ENCODE assay signal across 10 mouse cellular contexts in genomic region chr9:116328201-116328600, GRCm38 (mm10).
DNase-seq lines count a peak whose midpoint lies in the region; ATAC-seq and TF ChIP-seq lines count a peak whose summit lies in the region.
"Had no signal": no experiment of that assay in that cellular context is flagged by ENCODE, and none has a peak within 500 bp of the region (broad histone marks: within the 10 kb centered on the region; RNA-seq: fewer than 3 reads in every experiment).

No protein-coding gene starts in this region.

- ATAC-seq in kidney, embryonic 16.5 days (ENCODE audit: low FRiP score, low TSS enrichment) = peak; percentile 27; the same call in 1 of the 2 replicates

- H3K27ac ChIP-seq in layer of hippocampus, adult 2 months = peak overlapping the region; percentile 41
- H3K27ac ChIP-seq in kidney, embryonic 16.5 days (ENCODE audit: low read length) = peak overlapping the region; percentile 75
- H3K27ac ChIP-seq: liver, embryonic 13.5 days had no signal

- peak; percentile 30 for DNase-seq in adrenal gland, adult 2 months
- no peak for DNase-seq in adrenal gland, postnatal 25 days
- DNase-seq in layer of hippocampus, adult 2 months (ENCODE audit: low spot score in 2 of 2) = no peak
- DNase-seq in layer of hippocampus, adult 9-10 months (ENCODE audit: low spot score) = no peak
- peak; percentile 46 for DNase-seq in heart, adult 8-10 months (ENCODE audit: low spot score)
- DNase-seq in right cerebral cortex, postnatal 36 days (ENCODE audit: low spot score in 2 of 2) = no peak
- DNase-seq in spleen, postnatal 36 days (ENCODE audit: low spot score in 2 of 2) = no peak
- DNase-seq: cerebellum, adult 18-20 months; liver, embryonic 13.5 days had no signal

- no peaks in the 10 kb centered on the region for H3K27me3 ChIP-seq in kidney, embryonic 16.5 days (ENCODE audit: insufficient read depth, low read length)
- H3K27me3 ChIP-seq: liver, embryonic 13.5 days had no signal

- no peak overlapping the region for H3K4me3 ChIP-seq in layer of hippocampus, adult 2 months
- H3K4me3 ChIP-seq in kidney, embryonic 16.5 days (ENCODE audit: low read length) = no peak overlapping the region
- H3K4me3 ChIP-seq: liver, embryonic 13.5 days had no signal

- H3K36me3 ChIP-seq in kidney, embryonic 16.5 days (ENCODE audit: insufficient read depth, low read length) = no peaks in the 10 kb centered on the region
- H3K36me3 ChIP-seq: liver, embryonic 13.5 days had no signal

- 18% methylated on average over 3 of the region's 3 CpGs for WGBS in kidney, embryonic 16.5 days

- peak overlapping the region; percentile 22; the same call in 1 of the 2 replicates for H3K9ac ChIP-seq in kidney, embryonic 16.5 days (replicated peaks; ENCODE audit: low read length)
- H3K9ac ChIP-seq: liver, embryonic 13.5 days had no signal

- H3K9me3 ChIP-seq in kidney, embryonic 16.5 days (ENCODE audit: low read length) = no peaks in the 10 kb centered on the region
- H3K9me3 ChIP-seq: liver, embryonic 13.5 days had no signal

- H3K4me2 ChIP-seq in kidney, embryonic 16.5 days (replicated peaks; ENCODE audit: low read depth, low read length) = no peak overlapping the region
- H3K4me2 ChIP-seq: liver, embryonic 13.5 days had no signal

- no peaks in the 10 kb centered on the region for H3K4me1 ChIP-seq in kidney, embryonic 16.5 days (ENCODE audit: insufficient read depth, low read length)
- H3K4me1 ChIP-seq: liver, embryonic 13.5 days had no signal

- TF ChIP-seq CTCF in layer of hippocampus, adult 2 months (conservative IDR thresholded peaks at IDR 0.05) = no peak

Comparison
In these comparisons a context has a peak if more than half of its experiments do, and no peak if none do; other contexts are left out.
1. DNase-seq: peak in adrenal gland, adult 2 months (single experiment) and heart, adult 8-10 months (single experiment); none in adrenal gland, postnatal 25 days (single experiment), layer of hippocampus, adult 2 months (0 of 2), layer of hippocampus, adult 9-10 months (single experiment), right cerebral cortex, postnatal 36 days (0 of 2) and spleen, postnatal 36 days (0 of 2).